Mouse (Mus musculus) Patski (cell line): ENCODE data around the gene Cth. TPM values are rescaled to one million over a fixed set of nuclear protein-coding genes. Genes with fewer than 3 reads are reported as not detected.

Experiments
- ATAC-seq: fragments of 100-300 bp; one replicate; pipeline ENCODE4 v1.8.0; 2021
- CTCF ChIA-PET: fragments of 350-600 bp; sonication (Branson Sonifier 250); formaldehyde crosslinking; loops from one replicate; lab custom pipeline; 2022; ENCODE audit warnings: inconsistent platforms; lab: Charles Lee
- POLR2A ChIA-PET: fragments of 350-600 bp; sonication (Branson Sonifier 250); formaldehyde crosslinking; loops from one replicate; lab custom pipeline; 2022; ENCODE audit warnings: antibody characterized with exemption, inconsistent platforms; lab: Charles Lee
- DNase-seq: peaks from one replicate; pipeline ENCODE4 v3.0.0-alpha.2; 2011; ENCODE audit warnings: low read depth, low spot score
- H3K27me3 ChIP-seq: fragments of 371-371 bp; one replicate; pipeline ENCODE4 v1.5.1; 2021
- CTCF ChIP-seq: fragments of 100-300 bp; IDR thresholded peaks from one replicate; pipeline ENCODE4 v1.5.1; 2021
- in situ Hi-C: fragments of 300-500 bp; cut with MboI; formaldehyde crosslinking; loops from 3 replicates; pipeline ENCODE4 v1.11.1; 2018; ENCODE audit warnings: low pct_unique_long_range_greater_than_20kb, mixed read lengths
- polyA plus RNA-seq: library from polyadenylated mRNA; unstranded; gene quantifications from one replicate; pipeline ENCODE4 v1.2.3, GENCODE M21; 2021

Cth gene
- polyA plus RNA-seq, 1 experiment from 2014 or later, result 23.5 TPM

GRCm38 (mm10) chr3:157848503-157848902 is 76.4 kb downstream of the Cth start:
- peaks cover 4% of the 10 kb centered on the region for H3K27me3 ChIP-seq
- DNase-seq, result no peak
- ATAC-seq, result no peak
- in situ Hi-C loops, result no loop called here
- POLR2A ChIA-PET, result interaction anchor here (0.6 to 0.7 kb wide), 3 partner anchors 26 to 1446 kb away, joined by 3 to 7 read pairs (median 4); no protein-coding TSS in a partner anchor
- no peak for TF ChIP-seq CTCF
- CTCF ChIA-PET, result interaction anchor here (0.8 to 1.6 kb wide), 2 partner anchors 22 to 23 kb away, joined by 3 read pairs; no protein-coding TSS in a partner anchor

GRCm38 (mm10) chr3:157847338-157848284 is 77.3 kb downstream of the Cth start:
- DNase-seq, result peak; percentile 25
- ChIA-PET POLR2A (interaction anchor here (0.6 kb wide), 1 partner anchor 25 kb away, joined by 3 read pairs; no protein-coding TSS in a partner anchor), CTCF (interaction anchor here (0.8 to 1.6 kb wide), 3 partner anchors 13 to 23 kb away, joined by 3 to 4 read pairs (median 3); no protein-coding TSS in a partner anchor)
- in situ Hi-C loops, result no loop called here
- peak; percentile 31 for TF ChIP-seq CTCF
- H3K27me3 ChIP-seq, result peaks cover 2% of the 10 kb centered on the region
- peak; percentile 69 for ATAC-seq

Other genes starting within 250 kb of the Cth start
- gene Ankrd13c, start 22.2 kb upstream of the Cth start, polyA plus RNA-seq, result 90.6 TPM
- 305 TPM for gene Srsf11, start 111.6 kb upstream of the Cth start, polyA plus RNA-seq
- 48.1 TPM for gene Lrrc40, start 111.6 kb upstream of the Cth start, polyA plus RNA-seq